Mouse (Mus musculus) megakaryocyte-erythroid progenitor cell, adult 5-6 weeks (primary cell): ENCODE measurements around the gene Ighmbp2. TPM values are rescaled to one million over a fixed set of nuclear protein-coding genes. Genes with fewer than 3 reads are reported as not detected.

Source experiments
- total RNA-seq, 2 experiments: library from RNA; stranded (forward) in 1 of 2; stranded (reverse) in 1 of 2; fragments of 200-1000, 215-1000 nt in 1 of 2; fragments of >200 nt in 1 of 2; fragmentation: Nextera tagmentation in 1 of 2; gene quantifications; 2 replicates each; pipeline ENCODE4 v1.2.3; 2014 to 2017

Gene Ighmbp2
- total RNA-seq, 2 experiments from 2014 or later = 5.5 to 7.3 TPM

Other genes starting within 250 kb of the Ighmbp2 start
- gene Mrpl21, start 116 bp downstream of the Ighmbp2 start, total RNA-seq (2014; fragmentation: Nextera tagmentation) = 91.3 and 114 TPM in 2 replicates
- gene Mrpl21, start 116 bp downstream of the Ighmbp2 start, total RNA-seq (2017) = 118 and 166 TPM in 2 replicates
- gene Cpt1a, start 39.3 kb upstream of the Ighmbp2 start, total RNA-seq (2014; fragmentation: Nextera tagmentation) = 33.3 and 51.4 TPM in 2 replicates
- 34.2 and 35.2 TPM in 2 replicates for gene Cpt1a, start 39.3 kb upstream of the Ighmbp2 start, total RNA-seq (2017)
- 0.74 and 3.9 TPM in 2 replicates for gene Tesmin, start 105.8 kb upstream of the Ighmbp2 start, total RNA-seq (2014; fragmentation: Nextera tagmentation)
- 0.66 and 1.5 TPM in 2 replicates for gene Tesmin, start 105.8 kb upstream of the Ighmbp2 start, total RNA-seq (2017)
- gene Gal, start 131.5 kb upstream of the Ighmbp2 start, total RNA-seq (2014; fragmentation: Nextera tagmentation) = not detected in 2 replicates
- gene Gal, start 131.5 kb upstream of the Ighmbp2 start, total RNA-seq (2017) = not detected in 2 replicates